Mouse (Mus musculus): Measurements from ENCODE around the gene Phrf1. TPM values are rescaled to one million over a fixed set of nuclear protein-coding genes. Genes with fewer than 3 reads are reported as not detected.

Gene Phrf1
- total and polyA plus RNA-seq, 2 experiments from 2014 or later: 39.5 to 54.6 TPM

DNA sequence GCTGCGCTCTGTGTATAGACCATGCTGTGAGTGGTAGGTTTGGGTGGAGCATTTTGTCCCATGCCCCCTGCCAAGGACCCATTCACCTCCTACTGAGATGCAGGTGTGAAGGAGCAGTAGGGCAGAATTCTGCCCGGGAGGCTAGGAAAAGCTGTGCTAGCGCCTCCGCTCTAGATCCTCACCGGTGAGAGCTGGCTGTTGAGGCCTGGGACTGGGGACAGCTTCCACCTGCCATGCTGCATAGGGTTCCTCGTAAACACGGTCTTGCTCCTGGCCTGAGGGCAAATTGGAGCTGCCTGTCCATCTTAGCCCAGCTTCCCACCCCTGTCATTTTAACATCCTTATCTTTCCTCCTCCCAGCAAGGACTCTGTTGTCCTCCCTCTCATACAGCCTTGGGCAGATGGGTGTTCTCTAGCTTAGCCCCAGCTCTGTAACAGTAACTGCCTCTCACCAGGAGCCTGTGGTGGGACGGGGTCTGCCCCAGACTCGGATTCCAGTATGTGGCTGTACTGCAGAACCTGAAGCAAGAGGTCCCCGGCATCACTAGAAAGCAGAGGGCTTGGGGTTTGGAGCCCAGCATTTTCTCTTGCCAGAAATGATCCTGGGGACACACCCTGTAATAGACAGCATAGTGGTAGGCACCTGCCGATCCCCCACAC lies 35.6 kb downstream of the Phrf1 start:
- WGBS: 79% methylated on average over 11 of the region's 11 CpGs
- no peak for TF ChIP-seq CTCF (IDR thresholded peaks at IDR 0.05)

DNA sequence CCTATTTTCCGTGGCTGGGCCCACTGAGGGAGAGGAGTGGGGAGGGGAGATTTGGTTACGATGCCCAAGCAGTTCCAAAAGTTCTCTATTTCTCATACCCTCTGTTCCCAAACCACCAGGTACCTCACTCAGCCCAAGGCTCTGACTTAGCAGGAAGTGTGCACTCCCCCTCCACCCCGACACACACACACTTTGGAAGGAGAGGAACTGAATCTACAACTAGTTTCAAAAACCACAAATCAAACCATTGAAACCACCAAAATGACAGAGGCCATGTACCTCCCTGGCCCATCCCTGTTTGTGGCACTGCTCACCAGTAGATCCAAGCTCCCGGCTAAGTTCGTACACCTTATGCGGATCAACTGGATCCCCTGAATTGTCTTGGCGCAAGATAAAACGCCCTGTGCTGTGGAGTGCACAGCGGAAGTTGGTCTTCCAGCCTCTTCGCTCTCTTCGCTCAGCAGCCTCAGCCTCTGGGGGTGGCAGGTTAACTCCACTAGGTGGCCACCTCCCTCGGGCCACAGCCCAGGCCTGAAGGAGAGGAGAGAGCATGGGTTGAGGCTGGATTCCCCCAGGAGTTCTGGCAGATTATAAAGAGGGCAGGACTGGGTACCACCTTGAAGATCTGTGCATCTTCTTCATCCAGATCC lies 36.3 kb downstream of the Phrf1 start:
- Histone ChIP-seq H3K4me1 (ENCODE audit: insufficient read depth, low read length) (no peaks in the 10 kb centered on the region), H3K27ac (ENCODE audit: low read depth, low read length) (no peak overlapping the region), H3K4me2 (ENCODE audit: low read depth, low read length, poor library complexity, severe bottlenecking) (no peak overlapping the region), H3K9me3 (ENCODE audit: low read length) (no peaks in the 10 kb centered on the region), H3K27me3 (ENCODE audit: insufficient read depth, low read length) (no peaks in the 10 kb centered on the region), H3K9ac (replicated peaks; ENCODE audit: low read length, poor library complexity, severe bottlenecking) (no peak overlapping the region), H3K4me3 (ENCODE audit: low read depth, low read length) (no peak overlapping the region), H3K36me3 (ENCODE audit: insufficient read depth, low read length) (peaks cover 43% of the 10 kb centered on the region)
- ATAC-seq (ENCODE audit: low FRiP score) (no peak), DNase-seq (ENCODE audit: low spot score) (peak; percentile 19)
- peak; percentile 60 for TF ChIP-seq CTCF (IDR thresholded peaks at IDR 0.05)
- 33% methylated on average over 12 of the region's 12 CpGs for WGBS

More for the DNA sequence above, 35.6 kb downstream of the Phrf1 start:
- Histone ChIP-seq H3K36me3 (ENCODE audit: insufficient read depth, low read length) (peaks cover 50% of the 10 kb centered on the region), H3K4me1 (ENCODE audit: insufficient read depth, low read length) (no peaks in the 10 kb centered on the region), H3K27me3 (ENCODE audit: insufficient read depth, low read length) (no peaks in the 10 kb centered on the region), H3K4me2 (ENCODE audit: low read depth, low read length, poor library complexity, severe bottlenecking) (no peak overlapping the region), H3K27ac (ENCODE audit: low read depth, low read length) (no peak overlapping the region), H3K9ac (replicated peaks; ENCODE audit: low read length, poor library complexity, severe bottlenecking) (no peak overlapping the region), H3K4me3 (ENCODE audit: low read depth, low read length) (no peak overlapping the region), H3K9me3 (ENCODE audit: low read length) (no peaks in the 10 kb centered on the region)
- no peak for ATAC-seq (ENCODE audit: low FRiP score)
- no peak for DNase-seq (ENCODE audit: low spot score)

- H3K4me2 ChIP-seq (ENCODE audit: low read depth, low read length, poor library complexity, severe bottlenecking): peak overlapping the region; percentile 37; the same call in 1 of the 2 replicates
- no peak for DNase-seq (ENCODE audit: low spot score)
- no peaks in the 10 kb centered on the region for H3K9me3 ChIP-seq (ENCODE audit: low read length)
- H3K9ac ChIP-seq (replicated peaks; ENCODE audit: low read length, poor library complexity, severe bottlenecking): no peak overlapping the region
- H3K4me3 ChIP-seq (ENCODE audit: low read depth, low read length): no peak overlapping the region
- H3K27me3 ChIP-seq (ENCODE audit: insufficient read depth, low read length): no peaks in the 10 kb centered on the region
- peaks cover 38% of the 10 kb centered on the region for H3K36me3 ChIP-seq (ENCODE audit: insufficient read depth, low read length)
- no peak for TF ChIP-seq CTCF (IDR thresholded peaks at IDR 0.05)
- no peaks in the 10 kb centered on the region for H3K4me1 ChIP-seq (ENCODE audit: insufficient read depth, low read length)
- no peak for ATAC-seq (ENCODE audit: low FRiP score)
- no peak overlapping the region for H3K27ac ChIP-seq (ENCODE audit: low read depth, low read length)
- 39% methylated on average over 11 of the region's 11 CpGs for WGBS
Observed at GRCm38 (mm10) chr7:141265411-141265738, 36.8 kb downstream of the Phrf1 start.

DNA sequence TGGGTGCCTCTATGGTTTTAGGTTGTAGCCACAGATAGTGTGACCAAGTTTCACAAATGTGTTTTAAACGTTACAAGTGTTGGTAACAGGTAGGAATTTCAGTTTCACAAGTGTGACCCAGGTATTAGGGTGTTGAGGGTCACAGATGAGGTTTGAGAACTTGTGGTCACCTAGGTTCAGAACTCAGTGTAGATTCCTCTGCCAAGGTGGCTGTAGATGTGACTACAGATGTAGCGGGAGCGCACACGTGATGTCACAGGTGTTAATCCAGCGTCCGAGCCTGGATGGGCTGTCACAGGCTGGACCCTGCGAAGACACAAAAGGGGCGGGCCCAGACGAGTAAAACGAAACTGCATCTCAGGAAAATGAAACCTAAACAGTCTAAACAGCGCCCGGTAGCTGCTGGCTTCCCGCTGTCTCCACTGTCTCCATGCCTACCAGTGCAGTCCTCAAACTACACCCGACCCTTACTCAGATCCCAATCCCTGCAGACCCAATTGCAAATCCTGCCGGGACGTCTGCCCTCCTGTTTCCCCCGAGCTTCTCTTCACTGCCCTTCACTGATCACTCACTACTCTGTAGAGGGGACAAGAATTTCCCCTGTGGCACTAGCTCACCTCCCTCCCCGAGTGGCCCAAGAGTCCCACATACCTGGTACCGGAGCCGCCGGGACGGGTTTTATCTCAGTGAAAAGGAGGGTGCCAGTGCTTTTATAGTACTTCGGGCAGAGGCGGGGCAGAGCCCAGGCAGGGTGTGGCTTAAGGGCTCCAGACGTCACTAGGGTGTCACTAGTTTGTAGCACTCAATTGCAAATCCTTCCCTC lies 37.4 kb downstream of the Phrf1 start, which contains the start of gene Irf7:
Irf7 (minus strand) TSS at position 743 of the 823 bp plus-strand sequence.
- Histone ChIP-seq H3K27ac (ENCODE audit: low read depth, low read length) (no peak within 1 kb of the TSS), H3K27me3 (ENCODE audit: insufficient read depth, low read length) (no peaks in the 10 kb centered on the region), H3K4me2 (ENCODE audit: low read depth, low read length, poor library complexity, severe bottlenecking) (peak within 1 kb of the TSS; percentile 37), H3K36me3 (ENCODE audit: insufficient read depth, low read length) (peaks cover 32% of the 10 kb centered on the region), H3K9me3 (ENCODE audit: low read length) (no peaks in the 10 kb centered on the region), H3K9ac (replicated peaks; ENCODE audit: low read length, poor library complexity, severe bottlenecking) (0 out of 2 replicates have a peak within 1 kb of the TSS, but pooled peaks have one; percentile 0), H3K4me3 (ENCODE audit: low read depth, low read length) (peak within 1 kb of the TSS; percentile 21; the same call in 1 of the 2 replicates), H3K4me1 (ENCODE audit: insufficient read depth, low read length) (no peaks in the 10 kb centered on the region)
- WGBS: 12% methylated on average over 25 of the region's 25 CpGs
- ATAC-seq (ENCODE audit: low FRiP score) (no peak), DNase-seq (ENCODE audit: low spot score) (peak; percentile 11)
- TF ChIP-seq CTCF (IDR thresholded peaks at IDR 0.05): no peak

DNA sequence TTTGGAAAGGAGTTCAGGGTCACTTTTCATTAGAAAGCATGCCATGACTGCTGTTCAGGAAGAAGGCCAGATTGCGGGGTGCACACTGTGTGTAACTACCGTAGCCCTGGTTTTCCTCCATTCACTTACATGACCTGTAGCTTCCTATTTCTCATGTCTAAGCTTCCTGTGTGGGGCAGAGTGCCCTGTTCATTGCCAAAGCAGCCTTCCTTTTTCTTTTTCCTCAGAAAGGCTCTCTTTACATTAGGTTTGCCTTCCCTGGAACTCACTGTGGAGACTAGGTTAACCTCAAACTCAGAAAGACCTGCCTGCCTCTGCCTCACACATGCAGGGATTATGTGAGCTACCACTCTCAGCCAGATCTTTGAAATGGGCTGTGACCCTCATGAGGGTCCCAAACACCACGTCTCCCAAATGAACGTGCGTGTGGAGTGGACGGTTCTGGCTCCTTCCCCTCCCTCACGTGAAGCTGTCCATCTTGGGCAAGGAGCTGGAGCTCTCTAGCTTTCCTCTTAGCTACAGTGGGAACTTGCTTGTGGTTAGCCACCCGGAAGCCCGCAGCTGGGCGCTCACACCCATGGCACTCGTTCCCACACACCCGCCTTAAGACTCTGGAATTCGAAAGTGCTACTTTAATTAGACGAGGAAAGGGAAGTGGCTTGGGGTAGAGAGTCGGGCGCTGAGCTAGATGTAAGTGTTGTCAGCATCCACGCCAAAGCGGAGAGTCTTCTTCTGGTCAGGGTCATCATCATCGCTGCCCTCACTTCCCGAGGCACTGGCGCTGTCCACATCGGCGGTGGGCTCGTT lies 40.1 kb downstream of the Phrf1 start:
- H3K4me2 ChIP-seq (ENCODE audit: low read depth, low read length, poor library complexity, severe bottlenecking): no peak overlapping the region
- no peak for TF ChIP-seq CTCF (IDR thresholded peaks at IDR 0.05)
- H3K4me1 ChIP-seq (ENCODE audit: insufficient read depth, low read length): no peaks in the 10 kb centered on the region
- H3K4me3 ChIP-seq (ENCODE audit: low read depth, low read length): no peak overlapping the region
- DNase-seq (ENCODE audit: low spot score) (no peak), ATAC-seq (ENCODE audit: low FRiP score) (no peak)
- H3K27me3 ChIP-seq (ENCODE audit: insufficient read depth, low read length): no peaks in the 10 kb centered on the region
- H3K27ac ChIP-seq (ENCODE audit: low read depth, low read length): no peak overlapping the region
- 80% methylated on average over 24 of the region's 24 CpGs for WGBS
- H3K9me3 ChIP-seq (ENCODE audit: low read length): no peaks in the 10 kb centered on the region
- H3K9ac ChIP-seq (replicated peaks; ENCODE audit: low read length, poor library complexity, severe bottlenecking): no peak overlapping the region
- peaks cover 5% of the 10 kb centered on the region for H3K36me3 ChIP-seq (ENCODE audit: insufficient read depth, low read length)

Measured in midbrain, postnatal 0 days (tissue).